Mouse (Mus musculus) left cerebral cortex, postnatal 10 days (tissue): ENCODE data around the gene Ddx10. TPM values are rescaled to one million over a fixed set of nuclear protein-coding genes. Genes with fewer than 3 reads are reported as not detected.
A peak's percentile ranks its signal among the peaks of the same experiment; 100 is the strongest.
"Not testable (repeated sequence)": the region's sequence is repeated elsewhere in the genome, so short reads cannot be mapped to it uniquely, and the experiment has no call there.

Experiments used
- DNase-seq, 2 experiments: peaks; one replicate each; pipeline ENCODE4 v3.0.0; 2021 to 2022; ENCODE audit warnings: low spot score in 2 of 2, mixed read lengths in 1 of 2; ENCODE audit errors: extremely low spot score in 1 of 2
- intact Hi-C: fragments of 180-260 bp; cut with DNase I; formaldehyde crosslinking; loops from one replicate; pipeline ENCODE4 v1.15.1; 2025
- total RNA-seq, 2 experiments: library from RNA; stranded (reverse); gene quantifications; 2 replicates each; pipeline ENCODE4 v1.2.3; 2021

The Ddx10 gene
- total RNA-seq, 2 experiments from 2014 or later, result 22.1 to 22.7 TPM

GRCm38 (mm10) chr9:53208283-53208682, 39.6 kb downstream of the Ddx10 start:
- no peak for DNase-seq
- intact Hi-C loops, result no loop called here

GRCm38 (mm10) chr9:53174590-53174989, 73.3 kb downstream of the Ddx10 start:
- DNase-seq, result no peak
- intact Hi-C loops, result no loop called here

GRCm38 (mm10) chr9:53173258-53173657, 74.6 kb downstream of the Ddx10 start:
- intact Hi-C loops, result no loop called here
- DNase-seq, result no peak

- intact Hi-C loops, result loop anchor here (10.0 kb wide), 1 partner anchor 849 kb away; no protein-coding TSS in a partner anchor
- peak; percentile 12 to 39 for DNase-seq
These were observed 103.6 kb downstream of the Ddx10 start for GRCm38 (mm10) chr9:53144266-53144665.

DNA sequence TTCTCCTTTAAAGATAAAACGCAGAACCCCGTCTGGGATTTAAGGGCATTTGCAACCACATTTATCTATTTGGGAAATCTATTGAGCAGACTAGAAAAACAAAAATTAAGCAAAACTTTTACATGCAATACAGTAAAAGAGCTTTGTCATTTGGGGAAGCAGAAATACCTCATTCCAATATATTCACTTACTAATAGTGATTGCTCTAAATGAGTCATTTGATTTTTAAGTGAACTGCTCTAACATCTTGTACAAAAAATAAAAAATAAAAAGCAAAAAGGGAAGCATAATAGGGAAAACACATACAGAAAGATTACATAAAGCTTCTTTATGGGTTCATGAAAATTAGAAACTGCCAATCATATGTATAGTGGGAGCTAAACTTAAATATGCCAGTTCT, 104.3 kb downstream of the Ddx10 start:
- no peak for DNase-seq
- intact Hi-C loops, result loop anchor here (10.0 kb wide), 1 partner anchor 849 kb away; no protein-coding TSS in a partner anchor

DNA sequence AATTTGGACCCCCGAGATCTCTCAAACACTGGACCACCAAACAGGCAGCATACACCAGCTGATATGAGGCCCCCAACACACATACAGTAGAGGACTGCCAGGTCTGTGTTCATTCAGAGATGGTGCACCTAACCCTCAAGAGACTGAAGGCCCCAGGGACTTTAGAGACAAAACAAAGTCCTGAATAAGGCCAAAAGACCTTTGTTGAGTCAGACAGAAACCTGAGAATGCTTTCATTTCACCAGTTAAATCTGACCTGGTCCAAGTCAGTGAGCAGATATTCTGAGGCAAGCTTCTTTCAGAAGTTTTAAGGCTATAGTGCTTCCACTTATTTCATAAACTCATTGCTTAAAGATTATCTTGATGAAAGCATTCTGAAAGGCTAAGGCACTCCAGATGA, 105.4 kb downstream of the Ddx10 start:
- intact Hi-C loops, result loop anchor here (10.0 kb wide), 1 partner anchor 848 kb away; no protein-coding TSS in a partner anchor
- DNase-seq, result not testable (repeated sequence)

DNA sequence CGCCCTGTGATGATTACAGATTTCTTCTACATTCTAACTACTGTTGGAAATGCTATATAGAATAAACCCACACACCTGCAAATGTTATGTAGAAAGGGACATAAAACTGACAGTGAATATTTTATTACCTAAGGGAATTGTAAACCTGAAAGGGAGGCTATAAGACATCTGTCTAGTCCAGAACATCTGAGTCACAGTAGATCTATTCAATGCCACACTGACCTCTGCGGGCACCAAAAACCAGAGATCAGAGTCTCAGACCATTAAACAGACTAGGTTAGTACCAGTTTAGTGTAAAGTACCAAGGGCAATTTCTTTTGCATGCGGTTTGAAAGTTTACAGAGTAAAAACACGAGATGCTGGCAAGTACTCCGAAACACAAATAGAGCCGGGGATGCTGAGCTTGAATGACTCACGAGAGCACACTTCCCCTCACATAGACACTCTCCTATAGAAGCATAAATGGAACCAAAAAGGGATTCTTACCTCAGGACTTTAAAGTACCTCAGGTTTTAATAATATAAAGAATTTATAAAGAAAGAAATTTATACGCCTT, 107.2 kb downstream of the Ddx10 start:
- no peak for DNase-seq
- intact Hi-C loops, result loop anchor here (10.0 kb wide), 1 partner anchor 846 kb away; no protein-coding TSS in a partner anchor

- intact Hi-C loops, result no loop called here
- no peak for DNase-seq
These were observed 115.0 kb downstream of the Ddx10 start for GRCm38 (mm10) chr9:53132826-53133225.

- no peak for DNase-seq
- intact Hi-C loops, result no loop called here
These were observed 117.4 kb downstream of the Ddx10 start for GRCm38 (mm10) chr9:53130460-53130859.

GRCm38 (mm10) chr9:53101103-53101502, 146.8 kb downstream of the Ddx10 start:
- intact Hi-C loops, result no loop called here
- DNase-seq, result no peak

GRCm38 (mm10) chr9:53095319-53096165, 152.3 kb downstream of the Ddx10 start:
- no peak for DNase-seq
- intact Hi-C loops, result no loop called here

- intact Hi-C loops, result no loop called here
- DNase-seq, result no peak
These were observed 153.3 kb downstream of the Ddx10 start for GRCm38 (mm10) chr9:53094536-53094935.

DNA sequence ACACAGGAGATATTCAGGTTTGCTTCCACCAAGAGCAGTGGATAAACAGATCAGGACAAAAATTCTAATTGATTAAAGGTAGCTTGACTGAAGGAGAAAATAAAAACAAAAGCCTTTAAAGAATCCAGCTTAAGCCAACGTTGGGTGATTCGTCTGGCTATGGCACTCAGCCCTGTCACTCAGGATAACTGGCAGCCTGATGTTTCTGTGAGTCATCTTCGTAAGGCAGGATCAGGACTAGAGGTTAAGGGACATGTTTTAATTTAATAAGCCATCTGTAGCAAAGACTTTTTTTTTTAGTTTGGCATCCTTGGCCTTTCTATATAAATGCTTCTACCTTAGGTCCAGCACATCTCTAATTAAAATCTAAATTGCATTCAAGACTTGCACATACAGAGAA, 170.2 kb downstream of the Ddx10 start:
- intact Hi-C loops, result no loop called here
- no peak for DNase-seq

DNA sequence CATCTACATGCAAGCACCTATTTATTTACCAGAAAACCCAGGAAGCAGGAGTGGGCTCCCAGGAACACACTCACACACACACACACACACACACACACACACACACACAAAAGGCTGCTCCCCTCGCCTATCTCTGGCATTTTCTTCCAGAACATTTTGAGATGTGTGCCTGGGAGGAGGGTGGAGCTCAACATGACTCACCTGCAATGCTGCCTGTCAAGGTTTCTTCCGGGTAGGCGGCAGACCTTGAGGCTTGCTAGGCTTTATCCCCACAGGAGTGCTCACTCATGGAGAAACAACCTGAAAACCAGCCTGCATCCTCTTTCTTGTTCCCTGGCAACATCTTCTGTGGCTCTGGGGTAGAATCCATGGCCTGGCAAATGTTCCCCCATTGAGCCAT, 171.9 kb downstream of the Ddx10 start:
- DNase-seq, result no peak
- intact Hi-C loops, result no loop called here

- intact Hi-C loops, result no loop called here
- no peak for DNase-seq
These were observed 173.4 kb downstream of the Ddx10 start for GRCm38 (mm10) chr9:53074443-53074842.

DNA sequence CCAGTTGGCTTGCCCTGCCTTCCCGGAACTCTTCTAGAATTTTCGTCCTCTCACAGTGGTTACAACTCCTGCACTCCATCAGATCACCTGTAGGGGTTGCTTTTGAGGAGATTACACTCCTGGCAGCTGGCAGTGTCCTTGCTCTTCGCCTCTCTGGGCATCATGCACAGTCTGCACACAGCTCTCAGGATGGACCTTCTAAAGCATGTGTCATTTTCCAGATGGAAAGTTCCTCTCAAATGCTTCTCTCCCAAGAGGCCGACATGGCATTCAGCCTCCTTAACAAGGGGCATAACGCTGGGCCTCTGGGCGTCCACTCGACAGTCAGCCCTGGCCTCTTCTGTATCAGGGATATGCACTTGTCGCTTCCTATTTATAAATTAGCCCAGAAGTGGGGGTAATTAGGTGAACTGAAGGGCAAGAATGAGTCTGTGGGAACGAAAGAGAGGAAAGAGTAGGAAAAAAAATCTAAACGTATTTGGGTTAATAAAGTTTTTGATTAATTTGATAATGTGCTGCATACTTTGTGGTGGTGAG, 174.2 kb downstream of the Ddx10 start:
- DNase-seq, result no peak
- intact Hi-C loops, result no loop called here

DNA sequence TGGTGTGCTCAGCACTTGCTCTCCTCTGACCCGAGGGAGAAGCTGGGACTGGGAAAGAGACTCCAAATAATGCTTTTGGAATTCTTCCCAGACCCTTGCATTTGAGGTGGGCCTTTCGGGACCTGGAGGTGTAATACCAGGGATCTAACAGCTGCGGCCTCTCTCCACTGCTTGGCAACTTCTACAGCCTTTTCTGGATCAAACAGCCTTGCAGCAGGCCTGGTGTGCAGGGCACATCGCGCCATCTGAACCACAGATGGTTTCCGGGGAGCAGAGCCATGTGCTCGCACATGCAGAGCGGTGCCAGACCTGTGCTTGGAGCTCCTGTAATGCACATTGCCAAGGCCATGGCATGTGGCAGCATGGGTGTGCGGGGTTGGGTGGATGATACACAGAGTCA, 175.8 kb downstream of the Ddx10 start:
- DNase-seq, result no peak
- intact Hi-C loops, result no loop called here

- peak in 1 of 2 experiments; percentile 35 for DNase-seq
- intact Hi-C loops, result no loop called here
These were observed 176.9 kb downstream of the Ddx10 start for GRCm38 (mm10) chr9:53070875-53071524.

DNA sequence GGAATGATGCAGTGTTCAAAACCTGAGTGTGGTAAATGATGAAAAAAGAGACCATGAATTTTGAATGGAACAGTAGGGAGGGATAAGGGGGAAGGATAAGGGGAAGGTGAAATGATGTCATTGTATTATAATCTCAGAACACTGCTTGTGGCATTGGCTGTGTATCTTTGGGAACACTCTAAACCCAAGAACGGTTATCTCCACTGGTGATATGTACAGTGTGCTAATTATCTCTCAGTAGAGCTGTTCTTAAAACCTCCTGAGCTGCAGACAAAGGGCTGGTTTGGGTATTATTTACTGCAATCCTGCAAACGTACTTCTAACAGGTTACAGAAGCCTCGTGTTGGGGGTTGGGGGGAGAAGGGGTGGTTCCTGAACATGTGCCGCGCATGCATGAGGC, 179.7 kb downstream of the Ddx10 start:
- intact Hi-C loops, result no loop called here
- no peak for DNase-seq

DNA sequence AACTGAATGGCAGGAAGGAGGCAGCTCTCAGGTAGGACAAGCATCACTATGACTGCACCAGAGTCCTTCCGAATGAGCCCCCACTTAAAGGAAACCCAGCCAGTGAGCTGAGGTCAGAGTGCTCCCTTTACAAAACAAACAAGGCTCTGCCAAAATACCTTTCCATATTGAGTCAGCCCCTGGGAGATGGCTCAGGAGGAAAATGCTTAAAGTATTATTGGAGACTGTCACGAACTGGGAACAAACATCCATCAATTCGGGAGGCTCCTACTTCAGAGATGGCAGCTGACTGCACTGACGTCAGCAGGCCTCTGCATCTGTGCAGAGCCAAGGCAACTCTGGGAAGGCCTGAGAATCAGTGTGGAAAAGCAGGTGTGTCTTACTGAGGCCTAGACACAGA, 181.4 kb downstream of the Ddx10 start:
- intact Hi-C loops, result no loop called here
- no peak for DNase-seq
